Mouse (Mus musculus) kidney, adult 2 months (tissue): ENCODE measurements at regions not wholly inside any gene's neighbourhood (a gene's known extent, or its start where the extent isn't known, plus 50 kb on each side); places are given as distances from the start of the nearest gene placed in this dataset.

Experiments used
- CTCF ChIP-seq: fragments of 200-500 bp; conservative IDR thresholded peaks from 2 replicates; pipeline ENCODE4 v1.5.1; 2011; ENCODE audit warnings: low read depth, mild to moderate bottlenecking, control low read depth, low read length, moderate library complexity, mixed read lengths; ENCODE audit not compliant: insufficient read depth, insufficient read length
- POLR2A ChIP-seq: fragments of 200-500 bp; IDR thresholded peaks from one replicate; pipeline ENCODE4 v1.6.1; 2011; ENCODE audit warnings: low read depth, low read length, control low read depth

- TF ChIP-seq POLR2A = no peak
- no peak for TF ChIP-seq CTCF
These were observed 877.4 kb downstream of the Epha4 start for GRCm38 (mm10) chr1:76637268-76638009.
